In genomic region chr1:30716346-30716745, GRCm38 (mm10) we compare ENCODE assay signal across 23 mouse cellular contexts.
A peak's percentile ranks its signal among the peaks of the same experiment; 100 is the strongest.
DNase-seq lines count a peak whose midpoint lies in the region; ATAC-seq and TF ChIP-seq lines count a peak whose summit lies in the region.
"Had no signal": no experiment of that assay in that cellular context is flagged by ENCODE, and none has a peak within 500 bp of the region (broad histone marks: within the 10 kb centered on the region; RNA-seq: fewer than 3 reads in every experiment).

No protein-coding gene starts in this region.

- H3K4me2 ChIP-seq in forebrain, postnatal 0 days (ENCODE audit: low read depth): no peak overlapping the region
- H3K4me2 ChIP-seq in forebrain, embryonic 11.5 days (ENCODE audit: low read depth, low read length, severe bottlenecking): no peak overlapping the region
- no peak overlapping the region for H3K4me2 ChIP-seq in midbrain, embryonic 16.5 days (ENCODE audit: low read length)
- no peak overlapping the region for H3K4me2 ChIP-seq in midbrain, embryonic 11.5 days
- H3K4me2 ChIP-seq: embryonic facial prominence, embryonic 12.5 days; embryonic facial prominence, embryonic 15.5 days; forebrain, embryonic 12.5 days; forebrain, embryonic 15.5 days; heart, embryonic 11.5 days; hindbrain, embryonic 12.5 days; hindbrain, embryonic 15.5 days had no signal

- no peaks in the 10 kb centered on the region for H3K4me1 ChIP-seq in forebrain, postnatal 0 days (ENCODE audit: insufficient read depth)
- no peaks in the 10 kb centered on the region for H3K4me1 ChIP-seq in forebrain, embryonic 11.5 days (replicated peaks; ENCODE audit: control insufficient read depth, insufficient read depth, low read length)
- H3K4me1 ChIP-seq in midbrain, embryonic 16.5 days (ENCODE audit: control insufficient read depth, insufficient read depth, low read length): no peaks in the 10 kb centered on the region; the same call in 1 of the 2 replicates
- no peaks in the 10 kb centered on the region for H3K4me1 ChIP-seq in midbrain, embryonic 11.5 days (ENCODE audit: control insufficient read depth, insufficient read depth, low read length)
- H3K4me1 ChIP-seq: embryonic facial prominence, embryonic 12.5 days; embryonic facial prominence, embryonic 15.5 days; forebrain, embryonic 12.5 days; forebrain, embryonic 15.5 days; hindbrain, embryonic 12.5 days; hindbrain, embryonic 15.5 days had no signal

- no peaks in the 10 kb centered on the region for H3K36me3 ChIP-seq in forebrain, postnatal 0 days (ENCODE audit: insufficient read depth)
- no peaks in the 10 kb centered on the region for H3K36me3 ChIP-seq in forebrain, embryonic 11.5 days (ENCODE audit: control insufficient read depth, insufficient read depth, low read length)
- H3K36me3 ChIP-seq in midbrain, embryonic 16.5 days (ENCODE audit: control insufficient read depth, insufficient read depth, low read length): no peaks in the 10 kb centered on the region
- H3K36me3 ChIP-seq in midbrain, embryonic 11.5 days (ENCODE audit: control insufficient read depth, insufficient read depth, low read length): no peaks in the 10 kb centered on the region
- H3K36me3 ChIP-seq: embryonic facial prominence, embryonic 12.5 days; embryonic facial prominence, embryonic 15.5 days; forebrain, embryonic 12.5 days; forebrain, embryonic 15.5 days; hindbrain, embryonic 12.5 days; hindbrain, embryonic 15.5 days had no signal

- H3K27ac ChIP-seq in forebrain, postnatal 0 days (ENCODE audit: low read depth, low read length): no peak overlapping the region
- H3K27ac ChIP-seq in forebrain, embryonic 11.5 days (ENCODE audit: low read depth, low read length): no peak overlapping the region
- no peak overlapping the region for H3K27ac ChIP-seq in midbrain, embryonic 16.5 days (ENCODE audit: low read length)
- no peak overlapping the region for H3K27ac ChIP-seq in midbrain, embryonic 11.5 days (ENCODE audit: low read depth, low read length)
- H3K27ac ChIP-seq: embryonic facial prominence, embryonic 12.5 days; embryonic facial prominence, embryonic 15.5 days; forebrain, embryonic 12.5 days; forebrain, embryonic 15.5 days; hindbrain, embryonic 12.5 days; hindbrain, embryonic 15.5 days had no signal

- peak; percentile 45 for DNase-seq in forebrain, postnatal 0 days
- DNase-seq in forebrain, embryonic 11.5 days (ENCODE audit: low spot score): no peak
- peak; percentile 40 for DNase-seq in layer of hippocampus, adult 9-11 months
- DNase-seq in layer of hippocampus, postnatal 36 days: no peak
- no peak for DNase-seq in midbrain, embryonic 11.5 days (ENCODE audit: low spot score, missing footprints)
- DNase-seq in telencephalon, adult 2 months (ENCODE audit: low read depth, low spot score): peak; percentile 55
- no peak for DNase-seq in gastrocnemius, postnatal 14 days
- DNase-seq: adrenal gland, postnatal 10 days; adrenal gland, postnatal 36 days; cerebellum, adult 11 months; cerebellum, adult 2 months; cerebellum, adult 9-11 months; cerebellum, postnatal 25 days; gastrocnemius, postnatal 10 days; heart, adult 11 months had no signal

- TF ChIP-seq CTCF in forebrain, postnatal 0 days (IDR thresholded peaks at IDR 0.05; ENCODE audit: low read depth): no peak

- intact Hi-C loops in gastrocnemius, postnatal 14 days (cut with DNase I; ENCODE audit: low total_unique reads): no loop called here

- H3K9me3 ChIP-seq in forebrain, postnatal 0 days (ENCODE audit: low read length): no peaks in the 10 kb centered on the region
- no peaks in the 10 kb centered on the region for H3K9me3 ChIP-seq in forebrain, embryonic 11.5 days (ENCODE audit: control insufficient read depth, low read length)
- 0 out of 2 replicates have a peak, but pooled peaks cover 3% of the 10 kb centered on the region for H3K9me3 ChIP-seq in midbrain, embryonic 16.5 days (replicated peaks; ENCODE audit: control insufficient read depth, low read length, poor library complexity, severe bottlenecking)
- no peaks in the 10 kb centered on the region for H3K9me3 ChIP-seq in midbrain, embryonic 11.5 days (ENCODE audit: control insufficient read depth, low read length)
- H3K9me3 ChIP-seq: embryonic facial prominence, embryonic 12.5 days; embryonic facial prominence, embryonic 15.5 days; forebrain, embryonic 12.5 days; forebrain, embryonic 15.5 days; hindbrain, embryonic 12.5 days; hindbrain, embryonic 15.5 days had no signal

- 9% methylated on average over 1 of the region's 1 CpGs for WGBS in forebrain, postnatal 0 days
- 50% methylated on average over 1 of the region's 1 CpGs for WGBS in forebrain, embryonic 11.5 days
- 24% methylated on average over 1 of the region's 1 CpGs for WGBS in midbrain, embryonic 16.5 days
- 50% methylated on average over 1 of the region's 1 CpGs for WGBS in midbrain, embryonic 11.5 days

- no peak overlapping the region for H3K9ac ChIP-seq in forebrain, postnatal 0 days
- H3K9ac ChIP-seq in forebrain, embryonic 11.5 days (ENCODE audit: low read length): no peak overlapping the region
- no peak overlapping the region for H3K9ac ChIP-seq in midbrain, embryonic 16.5 days (ENCODE audit: low read depth, low read length)
- H3K9ac ChIP-seq in midbrain, embryonic 11.5 days (ENCODE audit: low read length): no peak overlapping the region
- H3K9ac ChIP-seq: embryonic facial prominence, embryonic 12.5 days; embryonic facial prominence, embryonic 15.5 days; forebrain, embryonic 12.5 days; forebrain, embryonic 15.5 days; hindbrain, embryonic 12.5 days; hindbrain, embryonic 15.5 days had no signal

- H3K27me3 ChIP-seq in forebrain, postnatal 0 days (ENCODE audit: insufficient read depth, low read length): no peaks in the 10 kb centered on the region
- no peaks in the 10 kb centered on the region for H3K27me3 ChIP-seq in forebrain, embryonic 11.5 days (ENCODE audit: control insufficient read depth, insufficient read depth, low read length)
- no peaks in the 10 kb centered on the region for H3K27me3 ChIP-seq in midbrain, embryonic 16.5 days (ENCODE audit: control insufficient read depth, insufficient read depth, low read depth, low read length)
- no peaks in the 10 kb centered on the region for H3K27me3 ChIP-seq in midbrain, embryonic 11.5 days (ENCODE audit: control insufficient read depth, insufficient read depth, low read length)
- H3K27me3 ChIP-seq: embryonic facial prominence, embryonic 12.5 days; embryonic facial prominence, embryonic 15.5 days; forebrain, embryonic 12.5 days; forebrain, embryonic 15.5 days; hindbrain, embryonic 12.5 days; hindbrain, embryonic 15.5 days had no signal

- H3K4me3 ChIP-seq in forebrain, postnatal 0 days (ENCODE audit: low read depth, low read length): no peak overlapping the region
- H3K4me3 ChIP-seq in forebrain, embryonic 11.5 days (ENCODE audit: low read depth, low read length): no peak overlapping the region
- H3K4me3 ChIP-seq in midbrain, embryonic 16.5 days (ENCODE audit: low read depth, low read length): no peak overlapping the region
- no peak overlapping the region for H3K4me3 ChIP-seq in midbrain, embryonic 11.5 days (ENCODE audit: low read depth, low read length)
- H3K4me3 ChIP-seq: embryonic facial prominence, embryonic 12.5 days; embryonic facial prominence, embryonic 15.5 days; forebrain, embryonic 12.5 days; forebrain, embryonic 15.5 days; hindbrain, embryonic 12.5 days; hindbrain, embryonic 15.5 days had no signal

- peak; percentile 81 for ATAC-seq in forebrain, postnatal 0 days
- no peak for ATAC-seq in forebrain, embryonic 11.5 days (replicated peaks; ENCODE audit: low FRiP score)
- ATAC-seq in midbrain, embryonic 16.5 days: peak; percentile 56; the same call in 1 of the 2 replicates
- ATAC-seq in midbrain, embryonic 11.5 days (ENCODE audit: low FRiP score): no peak
- ATAC-seq: forebrain, embryonic 15.5 days had no signal

Comparison
In these comparisons a context has a peak if more than half of its experiments do, and no peak if none do; other contexts are left out.
1. ATAC-seq: peak in forebrain, postnatal 0 days (single experiment) and midbrain, embryonic 16.5 days (single experiment); none in forebrain, embryonic 11.5 days (single experiment) and midbrain, embryonic 11.5 days (single experiment).
2. DNase-seq: peak in forebrain, postnatal 0 days (single experiment), layer of hippocampus, adult 9-11 months (single experiment) and telencephalon, adult 2 months (single experiment); none in forebrain, embryonic 11.5 days (single experiment), layer of hippocampus, postnatal 36 days (0 of 2), midbrain, embryonic 11.5 days (single experiment) and gastrocnemius, postnatal 14 days (single experiment).